Mouse (Mus musculus) heart, embryonic 13.5 days (tissue): ENCODE measurements around the gene Arhgef2. TPM values are rescaled to one million over a fixed set of nuclear protein-coding genes. Genes with fewer than 3 reads are reported as not detected.

Experiments used
- ATAC-seq: fragments of 200-750 bp; cut with Nextera tagmentation; 2 replicates; pipeline ENCODE4 v1.8.0; 2017; ENCODE audit warnings: moderate TSS enrichment; ENCODE audit not compliant: insufficient number of reproducible peaks, low FRiP score, low TSS enrichment; ENCODE audit errors: extremely low read depth
- H3K27ac ChIP-seq: fragments of 300-500 bp; sonication (generic); replicated peaks from 2 replicates; pipeline ENCODE4 v1.5.1; 2015; ENCODE audit warnings: moderate library complexity, mild to moderate bottlenecking, inconsistent platforms
- H3K27me3 ChIP-seq: fragments of 300-500 bp; sonication (generic); replicated peaks from 2 replicates; pipeline ENCODE4 v1.6.1; 2015; ENCODE audit warnings: mild to moderate bottlenecking, inconsistent platforms
- H3K36me3 ChIP-seq: fragments of 300-500 bp; sonication (generic); 2 replicates; pipeline ENCODE4 v1.6.1; 2015; ENCODE audit warnings: mild to moderate bottlenecking, inconsistent platforms
- H3K4me1 ChIP-seq: fragments of 300-500 bp; sonication (generic); 2 replicates; pipeline ENCODE4 v1.6.1; 2015; ENCODE audit warnings: inconsistent platforms
- H3K4me2 ChIP-seq: fragments of 300-500 bp; sonication (generic); 2 replicates; pipeline ENCODE4 v1.6.1; 2015; ENCODE audit warnings: inconsistent platforms, mild to moderate bottlenecking, moderate library complexity
- H3K4me3 ChIP-seq: fragments of 300-500 bp; sonication (generic); 2 replicates; pipeline ENCODE4 v1.5.1; 2015; ENCODE audit warnings: moderate library complexity, mild to moderate bottlenecking, inconsistent platforms
- H3K9ac ChIP-seq: fragments of 300-500 bp; sonication (generic); 2 replicates; pipeline ENCODE4 v1.6.1; 2015; ENCODE audit warnings: inconsistent platforms, mild to moderate bottlenecking, moderate library complexity
- H3K9me3 ChIP-seq: fragments of 300-500 bp; sonication (generic); 2 replicates; pipeline ENCODE4 v1.6.1; 2016; ENCODE audit warnings: inconsistent platforms
- WGBS: fragments of 180-500 bp; shearing (Covaris S2); methylation state at CpG from one replicate; pipeline ENCODE4 v1.1.7; 2015; ENCODE audit warnings: mixed read lengths; 5-methylcytosine and 5-hydroxymethylcytosine counted together
- polyA plus RNA-seq: library from polyadenylated mRNA; unstranded; fragments of >200 nt; fragmentation: Nextera tagmentation; extraction: Ambion mirVana; gene quantifications from 2 replicates; pipeline ENCODE4 v1.2.1, GENCODE M21; 2015

The Arhgef2 gene
- polyA plus RNA-seq, 1 experiment from 2014 or later = 73.1 TPM

DNA sequence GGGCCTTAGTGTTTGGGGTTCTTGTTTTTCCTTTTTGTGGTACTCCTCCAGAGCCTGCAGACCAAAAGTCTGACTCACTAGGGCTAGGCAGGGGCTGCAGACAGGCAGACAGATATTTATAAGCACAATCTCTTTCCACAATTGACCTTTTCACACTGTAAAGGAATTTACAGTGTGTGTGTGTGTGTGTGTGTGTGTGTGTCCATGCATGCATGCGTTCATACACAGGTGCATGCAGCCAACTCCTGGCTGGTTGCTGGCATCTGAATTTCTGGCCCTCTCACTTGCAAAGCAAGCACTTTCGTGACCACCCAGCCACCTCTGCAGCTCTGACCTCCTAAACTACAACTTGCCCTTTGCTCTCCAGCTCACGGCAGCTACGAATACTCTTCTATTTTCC, 3.3 kb downstream of the Arhgef2 start:
- WGBS = 63% methylated on average over 4 of the region's 4 CpGs
- Histone ChIP-seq H3K4me1 (peaks cover 34% of the 10 kb centered on the region), H3K27me3 (no peaks in the 10 kb centered on the region), H3K27ac (no peak overlapping the region), H3K9me3 (no peaks in the 10 kb centered on the region), H3K9ac (0 out of 2 replicates have a peak overlapping the region, but pooled peaks have one; percentile 44), H3K4me3 (no peak overlapping the region), H3K36me3 (no peaks in the 10 kb centered on the region), H3K4me2 (peak overlapping the region; percentile 22)
- no peak for ATAC-seq

GRCm38 (mm10) chr3:88614418-88614817, 8.7 kb downstream of the Arhgef2 start:
- H3K4me2 ChIP-seq = no peak overlapping the region
- no peak overlapping the region for H3K4me3 ChIP-seq
- no peak for ATAC-seq
- 51% methylated on average over 8 of the region's 8 CpGs for WGBS
- H3K4me1 ChIP-seq = peaks cover 54% of the 10 kb centered on the region
- no peak overlapping the region for H3K27ac ChIP-seq
- H3K9me3 ChIP-seq = no peaks in the 10 kb centered on the region
- no peaks in the 10 kb centered on the region for H3K27me3 ChIP-seq
- no peak overlapping the region for H3K9ac ChIP-seq
- H3K36me3 ChIP-seq = no peaks in the 10 kb centered on the region

GRCm38 (mm10) chr3:88615117-88615516, 9.4 kb downstream of the Arhgef2 start:
- WGBS = 77% methylated on average over 5 of the region's 5 CpGs
- Histone ChIP-seq H3K4me1 (peaks cover 57% of the 10 kb centered on the region), H3K27me3 (no peaks in the 10 kb centered on the region), H3K4me3 (no peak overlapping the region), H3K9me3 (no peaks in the 10 kb centered on the region), H3K36me3 (no peaks in the 10 kb centered on the region), H3K9ac (peak overlapping the region; percentile 40; the same call in 1 of the 2 replicates), H3K27ac (peak overlapping the region; percentile 74; the same call in 1 of the 2 replicates), H3K4me2 (no peak overlapping the region)
- ATAC-seq = no peak

DNA sequence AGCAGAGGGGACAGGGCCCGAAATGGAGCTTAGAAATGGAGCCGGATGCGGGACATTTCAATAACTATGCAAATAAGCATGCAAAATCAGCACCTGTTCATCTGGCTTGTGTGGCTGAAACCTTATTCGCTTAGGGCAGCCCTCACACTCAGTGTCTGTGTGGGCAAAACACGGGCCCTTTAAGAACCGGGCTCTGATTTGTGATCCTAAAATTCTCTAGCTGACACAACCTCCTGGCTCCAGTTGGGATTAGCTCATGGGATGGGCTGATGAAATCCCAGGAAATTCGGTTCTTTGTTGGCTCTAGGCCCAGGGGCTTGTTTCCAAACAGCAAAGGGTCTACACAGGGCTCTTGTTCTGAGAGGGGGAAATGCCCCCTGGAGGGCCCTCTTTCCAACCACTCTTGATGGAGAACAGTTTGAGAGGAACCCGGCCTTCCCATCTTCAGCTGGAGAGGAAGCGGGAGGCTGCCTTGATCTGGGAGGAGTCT, 10.2 kb downstream of the Arhgef2 start:
- ATAC-seq = no peak
- Histone ChIP-seq H3K27me3 (no peaks in the 10 kb centered on the region), H3K9ac (peak overlapping the region; percentile 45), H3K4me3 (peak overlapping the region; percentile 27), H3K4me1 (peaks cover 65% of the 10 kb centered on the region), H3K27ac (peak overlapping the region; percentile 74), H3K36me3 (no peaks in the 10 kb centered on the region), H3K4me2 (peak overlapping the region; percentile 47), H3K9me3 (no peaks in the 10 kb centered on the region)
- 46% methylated on average over 9 of the region's 9 CpGs for WGBS

DNA sequence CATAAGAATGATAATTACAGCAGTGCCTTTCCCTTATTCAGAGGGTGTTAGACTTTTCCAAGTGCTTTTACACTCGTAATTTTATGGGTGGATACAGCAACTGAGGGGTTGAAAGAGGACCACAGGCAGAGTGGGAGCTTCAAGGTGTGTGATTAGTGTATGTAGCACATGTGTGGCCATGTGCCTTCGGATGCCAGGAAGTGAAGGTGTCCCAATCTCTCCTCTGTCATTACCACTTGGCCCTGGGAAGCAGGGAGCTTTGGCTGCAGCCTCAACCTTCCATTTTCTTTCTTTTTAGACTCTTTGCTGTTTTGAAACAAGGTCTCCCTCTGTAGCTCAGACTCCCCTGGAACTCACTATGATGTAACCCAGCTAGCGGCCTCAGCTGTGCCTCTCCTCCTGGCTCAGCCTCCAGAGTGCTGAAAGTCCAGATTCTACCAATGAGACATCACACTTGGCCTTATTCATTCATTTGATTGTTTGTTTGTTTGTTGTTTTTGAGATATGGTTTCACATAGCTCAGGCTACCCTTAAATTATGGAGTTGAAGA, 11.3 kb downstream of the Arhgef2 start:
- 69% methylated on average over 3 of the region's 3 CpGs for WGBS
- no peak for ATAC-seq
- Histone ChIP-seq H3K36me3 (no peaks in the 10 kb centered on the region), H3K27me3 (no peaks in the 10 kb centered on the region), H3K9ac (peak overlapping the region; percentile 45), H3K9me3 (no peaks in the 10 kb centered on the region), H3K4me2 (peak overlapping the region; percentile 47), H3K4me1 (peaks cover 65% of the 10 kb centered on the region), H3K27ac (peak overlapping the region; percentile 74), H3K4me3 (peak overlapping the region; percentile 27; the same call in 1 of the 2 replicates)

DNA sequence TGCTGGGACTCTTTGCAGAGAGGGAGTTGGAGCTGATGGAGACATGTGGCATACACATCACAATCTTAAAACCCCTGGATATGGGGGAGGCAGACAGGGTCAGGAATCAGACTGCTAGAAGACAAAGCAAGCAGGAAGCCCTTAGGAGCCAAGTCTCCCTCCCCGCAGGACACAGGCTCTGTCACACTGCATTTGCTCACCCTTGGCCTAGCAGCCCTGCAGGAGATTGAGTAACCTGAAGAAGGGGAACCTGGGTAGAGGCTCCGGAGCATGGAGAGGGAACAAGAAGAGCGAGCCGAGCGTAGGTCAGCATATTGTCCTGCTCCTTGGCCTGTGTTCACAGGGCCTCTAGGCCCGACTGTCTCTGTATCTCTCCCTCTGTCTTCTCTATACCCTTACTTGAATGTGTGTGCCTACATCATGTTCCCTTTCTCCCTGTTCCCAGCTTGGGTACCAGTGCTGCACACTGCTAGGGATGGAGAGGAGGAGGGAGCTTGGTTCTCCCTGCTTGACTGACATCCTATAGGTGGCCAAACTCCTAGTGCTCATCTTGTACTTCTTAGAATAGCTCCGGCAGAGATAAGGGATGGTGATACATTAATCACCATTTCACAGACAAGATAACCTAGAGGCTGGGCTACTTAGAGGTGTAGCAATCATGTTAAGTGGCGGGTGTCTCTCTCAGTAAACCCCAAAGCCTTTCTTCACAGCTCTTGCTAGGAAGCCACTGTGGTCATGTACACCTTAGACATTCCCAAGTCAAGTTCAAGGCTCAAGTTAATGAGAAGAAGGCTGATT, 12.5 kb downstream of the Arhgef2 start:
- H3K27me3 ChIP-seq = no peaks in the 10 kb centered on the region
- 51% methylated on average over 8 of the region's 8 CpGs for WGBS
- peak overlapping the region; percentile 53 for H3K27ac ChIP-seq
- H3K36me3 ChIP-seq = no peaks in the 10 kb centered on the region
- peak overlapping the region; percentile 13 for H3K4me2 ChIP-seq
- H3K9me3 ChIP-seq = no peaks in the 10 kb centered on the region
- peaks cover 72% of the 10 kb centered on the region for H3K4me1 ChIP-seq
- no peak for ATAC-seq
- H3K9ac ChIP-seq = peak overlapping the region; percentile 2; the same call in 1 of the 2 replicates
- 0 out of 2 replicates have a peak overlapping the region, but pooled peaks have one; percentile 7 for H3K4me3 ChIP-seq

DNA sequence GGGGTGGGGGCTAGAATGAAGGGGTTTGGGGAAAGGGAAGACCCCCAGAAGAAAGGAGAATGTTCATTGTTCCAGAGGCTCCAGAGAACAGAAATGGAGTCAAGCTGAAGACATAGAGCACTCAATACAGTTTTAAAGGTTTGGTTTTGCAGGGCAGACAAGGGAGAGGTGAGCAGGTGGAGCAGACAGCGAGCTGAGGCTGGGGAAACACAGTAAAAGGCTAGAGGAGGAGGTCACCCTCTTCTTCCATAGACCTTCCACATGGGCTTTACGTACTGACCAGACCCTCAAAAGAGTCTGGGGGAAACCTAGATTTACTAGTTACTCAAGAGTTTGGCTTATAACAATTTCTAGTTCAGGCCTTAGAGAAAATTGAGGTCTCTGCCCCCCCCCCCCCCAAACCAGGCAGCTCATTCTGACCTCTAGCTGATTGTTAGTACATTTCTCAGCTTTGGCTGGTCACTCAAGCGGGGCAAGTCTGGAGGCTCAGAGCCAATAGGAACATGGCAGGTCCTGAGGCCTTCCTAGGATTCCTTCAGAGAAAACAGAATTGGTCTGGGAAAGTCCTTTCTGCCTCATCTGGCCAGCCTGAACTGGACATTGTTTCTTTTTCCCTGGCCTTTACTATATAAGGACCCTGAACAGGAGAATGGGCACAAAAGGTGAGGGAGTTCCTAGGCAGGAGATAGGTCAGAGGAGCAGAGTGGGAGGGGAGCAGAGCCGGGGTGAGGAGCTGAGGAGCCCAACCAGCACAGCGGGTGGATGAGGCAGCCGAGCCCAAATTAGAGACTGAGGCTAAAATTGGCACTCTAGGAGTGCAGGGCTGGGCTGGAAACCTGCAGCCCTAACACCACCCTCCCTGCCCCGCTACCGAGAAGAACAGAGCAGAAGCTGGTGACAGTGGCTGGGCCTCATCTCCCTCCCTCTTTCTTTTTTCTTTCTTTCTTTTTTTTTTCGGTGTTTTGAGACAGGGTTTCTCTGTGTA, 13.6 kb downstream of the Arhgef2 start:
- H3K4me3 ChIP-seq = peak overlapping the region; percentile 93; the same call in 1 of the 2 replicates
- no peaks in the 10 kb centered on the region for H3K9me3 ChIP-seq
- ATAC-seq = no peak
- no peaks in the 10 kb centered on the region for H3K36me3 ChIP-seq
- H3K4me2 ChIP-seq = peak overlapping the region; percentile 73
- H3K27ac ChIP-seq = peak overlapping the region; percentile 99
- 40% methylated on average over 9 of the region's 9 CpGs for WGBS
- peak overlapping the region; percentile 98 for H3K9ac ChIP-seq
- no peaks in the 10 kb centered on the region for H3K27me3 ChIP-seq
- peaks cover 81% of the 10 kb centered on the region for H3K4me1 ChIP-seq

GRCm38 (mm10) chr3:88620146-88620991, 14.6 kb downstream of the Arhgef2 start:
- Histone ChIP-seq H3K4me3 (peak overlapping the region; percentile 93), H3K36me3 (peaks cover 7% of the 10 kb centered on the region), H3K4me2 (peak overlapping the region; percentile 73), H3K9ac (peak overlapping the region; percentile 98), H3K9me3 (no peaks in the 10 kb centered on the region), H3K27me3 (no peaks in the 10 kb centered on the region), H3K4me1 (peaks cover 81% of the 10 kb centered on the region), H3K27ac (peak overlapping the region; percentile 99)
- ATAC-seq = no peak
- whole genome bisulfite sequencing = 13% methylated on average over 15 of the region's 15 CpGs

- ATAC-seq = peak; percentile 60
- H3K27me3 ChIP-seq = no peaks in the 10 kb centered on the region
- peaks cover 81% of the 10 kb centered on the region for H3K4me1 ChIP-seq
- no peaks in the 10 kb centered on the region for H3K9me3 ChIP-seq
- peak overlapping the region; percentile 99 for H3K27ac ChIP-seq
- H3K36me3 ChIP-seq = peaks cover 12% of the 10 kb centered on the region
- H3K9ac ChIP-seq = peak overlapping the region; percentile 98
- H3K4me3 ChIP-seq = peak overlapping the region; percentile 93
- peak overlapping the region; percentile 73 for H3K4me2 ChIP-seq
- under 1% methylated on average over 64 of the region's 64 CpGs for WGBS
Observed at GRCm38 (mm10) chr3:88620992-88621536, 15.3 kb downstream of the Arhgef2 start.

DNA sequence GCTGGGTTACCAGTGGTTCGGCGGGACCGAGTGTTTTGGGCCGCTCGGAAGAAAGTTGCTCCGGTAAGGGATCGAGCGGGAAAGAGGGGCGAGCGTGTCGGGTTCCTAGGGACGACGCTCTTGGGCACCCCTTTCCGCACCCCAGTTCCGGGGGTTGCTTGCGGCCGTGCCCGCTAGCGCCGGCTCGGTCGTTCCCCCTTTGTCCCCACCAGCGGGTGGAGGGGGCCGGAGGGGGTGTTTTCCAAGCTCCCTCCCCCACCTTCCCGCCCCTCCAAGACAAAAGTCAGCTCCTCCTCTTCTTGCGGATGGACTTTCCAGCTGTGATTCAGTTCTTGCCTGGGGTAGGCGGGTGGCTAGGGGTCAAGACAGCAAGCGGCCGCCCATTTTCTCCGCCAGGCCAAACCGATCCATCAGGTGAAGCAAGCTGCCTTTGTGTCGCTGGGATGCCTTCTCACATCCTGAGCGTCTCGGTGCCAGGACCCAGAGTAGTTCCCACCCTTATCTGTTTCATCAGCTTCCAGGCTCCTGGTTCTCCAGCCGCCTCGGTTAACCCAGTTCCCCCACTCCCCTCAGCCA, 15.9 kb downstream of the Arhgef2 start:
- H3K27ac ChIP-seq = peak overlapping the region; percentile 99
- peaks cover 81% of the 10 kb centered on the region for H3K4me1 ChIP-seq
- under 1% methylated on average over 36 of the region's 36 CpGs for WGBS
- peak overlapping the region; percentile 73 for H3K4me2 ChIP-seq
- peak overlapping the region; percentile 98 for H3K9ac ChIP-seq
- peaks cover 15% of the 10 kb centered on the region for H3K36me3 ChIP-seq
- H3K27me3 ChIP-seq = no peaks in the 10 kb centered on the region
- H3K4me3 ChIP-seq = peak overlapping the region; percentile 93
- ATAC-seq = no peak
- H3K9me3 ChIP-seq = no peaks in the 10 kb centered on the region
